Mouse (Mus musculus) embryonic facial prominence, embryonic 15.5 days (tissue): ENCODE measurements around the gene Gucy1b2. TPM values are rescaled to one million over a fixed set of nuclear protein-coding genes. Genes with fewer than 3 reads are reported as not detected.
A peak's percentile ranks its signal among the peaks of the same experiment; 100 is the strongest.

Experiments
- ATAC-seq: fragments of 200-750 bp; cut with Nextera tagmentation; 2 replicates; pipeline ENCODE4 v1.8.0; 2017; ENCODE audit warnings: low read depth, moderate TSS enrichment; ENCODE audit not compliant: insufficient number of reproducible peaks, low FRiP score, low TSS enrichment
- H3K27ac ChIP-seq: fragments of 300-500 bp; sonication (generic); replicated peaks from 2 replicates; pipeline ENCODE4 v1.5.1; 2015; ENCODE audit warnings: mild to moderate bottlenecking, inconsistent platforms
- H3K27me3 ChIP-seq: fragments of 300-500 bp; sonication (generic); 2 replicates; pipeline ENCODE4 v1.6.1; 2015; ENCODE audit warnings: inconsistent platforms
- H3K36me3 ChIP-seq: fragments of 300-500 bp; sonication (generic); 2 replicates; pipeline ENCODE4 v1.6.1; 2015; ENCODE audit warnings: mild to moderate bottlenecking, inconsistent platforms
- H3K4me1 ChIP-seq: fragments of 300-500 bp; sonication (generic); 2 replicates; pipeline ENCODE4 v1.6.1; 2015; ENCODE audit warnings: inconsistent platforms
- H3K4me2 ChIP-seq: fragments of 300-500 bp; sonication (generic); replicated peaks from 2 replicates; pipeline ENCODE4 v1.6.1; 2015; ENCODE audit warnings: mild to moderate bottlenecking, inconsistent platforms
- H3K4me3 ChIP-seq: fragments of 300-500 bp; sonication (generic); replicated peaks from 2 replicates; pipeline ENCODE4 v1.5.1; 2015; ENCODE audit warnings: mild to moderate bottlenecking, inconsistent platforms
- H3K9ac ChIP-seq: fragments of 300-500 bp; sonication (generic); 2 replicates; pipeline ENCODE4 v1.6.1; 2015; ENCODE audit warnings: inconsistent platforms
- H3K9me3 ChIP-seq: fragments of 300-500 bp; sonication (generic); replicated peaks from 2 replicates; pipeline ENCODE4 v1.6.1; 2016; ENCODE audit warnings: inconsistent platforms
- WGBS: fragments of 180-500 bp; shearing (Covaris S2); methylation state at CpG from one replicate; pipeline ENCODE4 v1.1.7; 2015; 5-methylcytosine and 5-hydroxymethylcytosine counted together
- polyA plus RNA-seq: library from polyadenylated mRNA; unstranded; fragments of >200 nt; fragmentation: Nextera tagmentation; extraction: Ambion mirVana; gene quantifications from 2 replicates; pipeline ENCODE4 v1.2.1, GENCODE M21; 2015

The Gucy1b2 gene
- polyA plus RNA-seq, 1 experiment from 2014 or later = 0.40 TPM

GRCm38 (mm10) chr14:62395346-62395745 is 60.7 kb downstream of the Gucy1b2 start:
- H3K36me3 ChIP-seq = no peaks in the 10 kb centered on the region
- WGBS = 92% methylated on average over 2 of the region's 2 CpGs
- ATAC-seq = no peak
- no peak overlapping the region for H3K9ac ChIP-seq
- H3K9me3 ChIP-seq = no peaks in the 10 kb centered on the region
- no peak overlapping the region for H3K27ac ChIP-seq
- H3K4me2 ChIP-seq = no peak overlapping the region
- peaks cover 14% of the 10 kb centered on the region; the same call in 1 of the 2 replicates for H3K4me1 ChIP-seq
- H3K4me3 ChIP-seq = no peak overlapping the region
- no peaks in the 10 kb centered on the region for H3K27me3 ChIP-seq

GRCm38 (mm10) chr14:62392754-62393153 is 63.3 kb downstream of the Gucy1b2 start:
- Histone ChIP-seq H3K9ac (no peak overlapping the region), H3K4me1 (peaks cover 10% of the 10 kb centered on the region; the same call in 1 of the 2 replicates), H3K9me3 (no peaks in the 10 kb centered on the region), H3K4me2 (no peak overlapping the region), H3K27ac (no peak overlapping the region), H3K36me3 (no peaks in the 10 kb centered on the region), H3K4me3 (no peak overlapping the region), H3K27me3 (no peaks in the 10 kb centered on the region)
- ATAC-seq = no peak
- 75% methylated on average over 4 of the region's 4 CpGs for WGBS

DNA sequence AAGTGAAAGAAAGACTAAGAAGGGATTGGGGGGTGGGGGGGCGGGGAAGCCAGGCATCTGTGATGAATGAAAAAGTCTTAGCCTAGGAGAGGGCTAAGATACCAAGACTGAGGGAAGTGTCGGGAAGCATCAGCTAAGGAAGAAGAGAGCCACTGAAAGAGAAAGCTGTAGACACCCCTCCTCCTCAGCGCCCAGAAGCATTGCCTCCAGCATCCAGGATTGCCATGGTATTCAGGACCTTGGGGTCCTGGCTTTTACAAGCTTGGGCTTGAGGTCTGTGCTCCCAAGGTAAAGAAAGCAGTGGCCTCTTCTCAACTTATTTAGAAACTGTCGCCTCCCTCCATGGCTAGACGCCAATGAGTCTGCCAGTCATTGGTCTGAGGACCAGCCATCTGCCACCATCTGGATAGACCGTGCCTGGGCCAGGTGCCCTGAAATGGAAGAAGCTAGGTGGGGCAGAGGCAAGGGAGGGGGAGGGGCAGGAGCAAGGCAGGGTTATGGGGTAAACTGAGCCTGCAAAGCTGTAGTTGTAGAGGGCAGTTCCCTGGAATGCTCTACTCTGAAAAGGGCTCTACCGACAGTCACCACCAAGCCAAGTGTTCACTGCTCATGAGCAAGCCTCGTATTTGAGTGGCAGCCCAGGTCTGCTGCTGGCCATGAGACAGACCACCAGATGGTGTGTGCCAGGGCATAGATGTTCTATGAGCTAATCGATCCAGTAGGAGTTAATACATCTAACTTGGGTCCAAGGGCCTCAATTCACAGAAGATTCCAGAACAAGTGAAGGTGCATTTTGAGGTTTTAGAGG is 66.2 kb downstream of the Gucy1b2 start:
- Histone ChIP-seq H3K4me1 (peaks cover 2% of the 10 kb centered on the region; the same call in 1 of the 2 replicates), H3K36me3 (no peaks in the 10 kb centered on the region), H3K9ac (no peak overlapping the region), H3K9me3 (no peaks in the 10 kb centered on the region), H3K27ac (no peak overlapping the region), H3K4me2 (no peak overlapping the region), H3K27me3 (no peaks in the 10 kb centered on the region), H3K4me3 (no peak overlapping the region)
- ATAC-seq = peak; percentile 40; the same call in 1 of the 2 replicates
- 77% methylated on average over 9 of the region's 9 CpGs for WGBS

GRCm38 (mm10) chr14:62389064-62389728 is 66.9 kb downstream of the Gucy1b2 start:
- H3K4me3 ChIP-seq = no peak overlapping the region
- ATAC-seq = no peak
- H3K4me1 ChIP-seq = peaks cover 2% of the 10 kb centered on the region; the same call in 1 of the 2 replicates
- H3K4me2 ChIP-seq = no peak overlapping the region
- H3K9ac ChIP-seq = no peak overlapping the region
- no peaks in the 10 kb centered on the region for H3K36me3 ChIP-seq
- no peaks in the 10 kb centered on the region for H3K27me3 ChIP-seq
- 59% methylated on average over 6 of the region's 6 CpGs for WGBS
- H3K27ac ChIP-seq = no peak overlapping the region
- H3K9me3 ChIP-seq = no peaks in the 10 kb centered on the region

DNA sequence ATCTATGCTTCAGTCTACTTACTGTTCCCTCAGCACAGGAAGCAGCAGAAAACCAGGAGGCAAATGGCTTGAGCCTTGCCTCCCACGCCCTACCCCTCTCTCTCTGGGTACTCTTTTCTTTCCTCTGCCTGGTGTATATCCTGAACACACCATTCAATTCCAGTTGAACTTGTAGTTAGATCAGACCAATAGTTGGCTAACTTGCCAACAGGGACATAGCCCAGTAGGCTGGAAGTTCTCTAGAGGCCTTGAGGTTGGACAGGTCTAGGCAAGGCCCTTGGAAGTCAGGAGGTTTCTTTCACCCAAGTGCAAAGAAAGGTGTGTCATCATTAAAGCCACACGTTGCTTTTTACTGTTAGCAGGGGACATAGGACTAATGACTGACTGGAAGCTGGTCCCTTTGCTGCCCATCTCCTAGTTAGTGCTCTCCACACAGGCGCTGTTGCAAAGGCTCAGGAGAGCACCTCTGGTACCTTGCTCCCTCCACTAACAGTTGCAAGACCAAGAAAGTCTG is 72.2 kb downstream of the Gucy1b2 start:
- 81% methylated on average over 3 of the region's 3 CpGs for WGBS
- H3K27me3 ChIP-seq = no peaks in the 10 kb centered on the region
- H3K9me3 ChIP-seq = no peaks in the 10 kb centered on the region
- H3K4me3 ChIP-seq = no peak overlapping the region
- no peaks in the 10 kb centered on the region for H3K36me3 ChIP-seq
- no peak overlapping the region for H3K9ac ChIP-seq
- no peak overlapping the region for H3K4me2 ChIP-seq
- H3K27ac ChIP-seq = no peak overlapping the region
- no peaks in the 10 kb centered on the region for H3K4me1 ChIP-seq
- no peak for ATAC-seq

DNA sequence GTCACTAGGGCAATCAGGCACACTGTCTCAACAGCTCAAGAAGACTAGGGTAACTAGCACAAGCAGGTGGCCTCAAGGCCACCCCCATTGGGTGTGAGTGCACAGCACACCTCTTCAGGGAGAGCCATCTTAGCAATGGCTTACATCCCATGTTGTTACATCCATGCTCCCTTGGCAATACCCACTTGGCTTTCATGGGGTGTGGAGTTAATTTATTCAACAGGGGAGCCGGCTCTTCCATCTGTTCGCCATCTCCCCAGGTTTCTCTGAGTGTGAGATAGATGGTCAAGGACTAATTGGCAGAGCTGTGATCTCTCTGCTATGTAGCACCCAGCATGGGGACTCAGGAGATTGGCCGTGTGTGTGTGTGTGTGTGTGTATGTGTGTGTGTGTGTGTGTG is 73.0 kb downstream of the Gucy1b2 start:
- no peak for ATAC-seq
- H3K4me2 ChIP-seq = no peak overlapping the region
- H3K27me3 ChIP-seq = no peaks in the 10 kb centered on the region
- no peaks in the 10 kb centered on the region for H3K4me1 ChIP-seq
- H3K36me3 ChIP-seq = no peaks in the 10 kb centered on the region
- H3K9me3 ChIP-seq = no peaks in the 10 kb centered on the region
- no peak overlapping the region for H3K27ac ChIP-seq
- H3K9ac ChIP-seq = no peak overlapping the region
- 87% methylated on average over 3 of the region's 3 CpGs for WGBS
- no peak overlapping the region for H3K4me3 ChIP-seq

DNA sequence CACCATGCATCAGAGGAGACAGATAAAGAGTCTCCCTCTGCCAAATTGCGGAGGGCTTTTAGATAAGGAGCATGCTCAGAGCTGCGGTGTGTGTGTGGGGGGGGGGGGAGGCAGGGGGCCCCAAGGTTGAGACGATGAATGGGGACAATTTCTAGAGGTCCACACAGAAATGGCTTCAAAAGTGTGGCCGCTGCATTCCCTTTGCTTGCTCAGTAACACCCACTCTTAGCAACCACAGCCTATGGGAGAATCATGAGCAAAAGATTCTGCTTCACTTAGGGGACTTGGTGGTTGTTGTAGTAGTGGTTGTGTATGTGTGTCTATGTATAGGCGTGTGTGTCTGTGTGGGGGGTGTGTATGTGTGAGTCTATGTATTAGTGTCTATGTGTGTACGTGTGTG is 75.5 kb downstream of the Gucy1b2 start:
- no peak overlapping the region for H3K27ac ChIP-seq
- no peak overlapping the region for H3K9ac ChIP-seq
- no peaks in the 10 kb centered on the region for H3K27me3 ChIP-seq
- no peak for ATAC-seq
- no peak overlapping the region for H3K4me3 ChIP-seq
- peaks cover 4% of the 10 kb centered on the region; the same call in 1 of the 2 replicates for H3K4me1 ChIP-seq
- no peaks in the 10 kb centered on the region for H3K9me3 ChIP-seq
- 84% methylated on average over 6 of the region's 6 CpGs for WGBS
- no peak overlapping the region for H3K4me2 ChIP-seq
- 0 out of 2 replicates have a peak, but pooled peaks cover 3% of the 10 kb centered on the region for H3K36me3 ChIP-seq

GRCm38 (mm10) chr14:62379391-62379790 is 76.7 kb downstream of the Gucy1b2 start:
- ATAC-seq = no peak
- WGBS = 89% methylated on average over 2 of the region's 2 CpGs
- Histone ChIP-seq H3K36me3 (0 out of 2 replicates have a peak, but pooled peaks cover 3% of the 10 kb centered on the region), H3K4me3 (no peak overlapping the region), H3K9ac (no peak overlapping the region), H3K9me3 (no peaks in the 10 kb centered on the region), H3K27me3 (no peaks in the 10 kb centered on the region), H3K27ac (no peak overlapping the region), H3K4me2 (no peak overlapping the region), H3K4me1 (peaks cover 9% of the 10 kb centered on the region)

- Histone ChIP-seq H3K27ac (0 out of 2 replicates have a peak overlapping the region, but pooled peaks have one; percentile 39), H3K9ac (no peak overlapping the region), H3K9me3 (no peaks in the 10 kb centered on the region), H3K36me3 (peaks cover 7% of the 10 kb centered on the region; the same call in 1 of the 2 replicates), H3K27me3 (no peaks in the 10 kb centered on the region), H3K4me2 (no peak overlapping the region), H3K4me3 (no peak overlapping the region), H3K4me1 (peaks cover 15% of the 10 kb centered on the region)
- no peak for ATAC-seq
- WGBS = 68% methylated on average over 2 of the region's 2 CpGs
Measured at GRCm38 (mm10) chr14:62376115-62376514, 80.0 kb downstream of the Gucy1b2 start.

GRCm38 (mm10) chr14:62375694-62376093 is 80.4 kb downstream of the Gucy1b2 start:
- Histone ChIP-seq H3K9me3 (no peaks in the 10 kb centered on the region), H3K36me3 (peaks cover 7% of the 10 kb centered on the region; the same call in 1 of the 2 replicates), H3K27ac (0 out of 2 replicates have a peak overlapping the region, but pooled peaks have one; percentile 39), H3K27me3 (no peaks in the 10 kb centered on the region), H3K9ac (no peak overlapping the region), H3K4me1 (peaks cover 15% of the 10 kb centered on the region), H3K4me2 (no peak overlapping the region), H3K4me3 (no peak overlapping the region)
- ATAC-seq = no peak

DNA sequence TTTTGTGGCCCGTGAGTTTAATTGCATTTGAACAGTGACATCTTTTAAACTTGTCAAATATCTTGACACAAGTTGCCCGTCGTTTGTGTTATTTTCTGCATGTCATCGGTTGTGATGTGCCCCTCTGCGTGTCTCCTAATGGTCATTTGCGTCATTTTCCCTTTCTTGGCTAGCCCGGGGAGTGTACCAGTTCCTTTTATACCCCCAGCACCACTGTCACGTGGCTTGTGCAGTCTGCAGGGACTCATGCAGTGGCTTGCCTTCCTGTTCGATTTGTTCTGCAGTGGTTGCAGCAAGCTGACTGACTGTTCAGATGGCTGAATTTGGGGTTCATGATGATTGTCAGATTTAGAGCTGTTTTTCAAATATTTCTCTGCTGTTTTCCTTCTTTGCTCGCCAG is 82.1 kb downstream of the Gucy1b2 start:
- H3K4me1 ChIP-seq = peaks cover 15% of the 10 kb centered on the region
- H3K4me3 ChIP-seq = no peak overlapping the region
- no peak for ATAC-seq
- H3K9ac ChIP-seq = no peak overlapping the region
- no peaks in the 10 kb centered on the region for H3K9me3 ChIP-seq
- WGBS = 56% methylated on average over 10 of the region's 10 CpGs
- 0 out of 2 replicates have a peak overlapping the region, but pooled peaks have one; percentile 11 for H3K27ac ChIP-seq
- H3K4me2 ChIP-seq = no peak overlapping the region
- H3K36me3 ChIP-seq = peaks cover 11% of the 10 kb centered on the region; the same call in 1 of the 2 replicates
- H3K27me3 ChIP-seq = no peaks in the 10 kb centered on the region
